Mouse (Mus musculus): ENCODE results near the gene Zbtb16. TPM values are rescaled to one million over a fixed set of nuclear protein-coding genes. Genes with fewer than 3 reads are reported as not detected.
A peak's percentile ranks its signal among the peaks of the same experiment; 100 is the strongest.

Gene Zbtb16
- total RNA-seq, 2 experiments from 2014 or later = 85.9 to 92.1 TPM

DNA sequence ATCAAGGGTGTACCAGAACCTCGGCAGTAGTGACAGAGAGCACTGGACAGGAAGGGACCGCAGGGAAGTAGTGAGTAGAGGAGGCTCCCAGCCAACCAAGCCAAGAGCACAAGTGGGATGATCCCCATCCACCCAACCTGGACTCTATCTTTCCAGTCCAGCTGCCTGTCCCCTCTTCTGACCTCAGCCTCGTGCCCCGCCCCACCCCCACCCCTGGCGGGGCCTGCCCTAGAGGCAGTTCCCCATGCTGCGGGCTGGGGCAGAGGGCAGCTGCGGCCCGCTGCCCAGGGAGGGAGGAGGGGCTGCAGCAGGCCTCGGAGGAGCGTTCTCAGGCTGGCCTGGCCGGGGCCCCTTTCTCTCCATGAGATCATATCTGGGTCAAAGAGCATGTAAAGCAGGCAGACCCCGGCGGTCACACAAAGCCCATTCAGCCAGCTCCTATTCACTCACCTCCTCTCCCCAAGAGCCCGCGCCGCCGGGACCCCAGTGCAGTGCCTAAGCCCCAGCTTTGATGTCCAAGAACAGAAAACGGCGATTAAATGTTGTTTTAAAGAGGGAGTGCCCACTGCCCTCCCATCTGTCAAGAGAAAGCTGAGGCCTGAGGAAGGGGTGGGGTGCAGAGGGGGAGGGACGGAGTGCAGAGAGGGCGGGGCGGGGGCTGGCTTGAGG lies 186.8 kb downstream of the Zbtb16 start:
- peak in 1 of 2 experiments; percentile 13 for DNase-seq (ENCODE audit: low spot score in 2 of 2)

GRCm38 (mm10) chr9:48648285-48649097 lies 187.5 kb downstream of the Zbtb16 start:
- no peak for DNase-seq (ENCODE audit: low spot score in 2 of 2)

DNA sequence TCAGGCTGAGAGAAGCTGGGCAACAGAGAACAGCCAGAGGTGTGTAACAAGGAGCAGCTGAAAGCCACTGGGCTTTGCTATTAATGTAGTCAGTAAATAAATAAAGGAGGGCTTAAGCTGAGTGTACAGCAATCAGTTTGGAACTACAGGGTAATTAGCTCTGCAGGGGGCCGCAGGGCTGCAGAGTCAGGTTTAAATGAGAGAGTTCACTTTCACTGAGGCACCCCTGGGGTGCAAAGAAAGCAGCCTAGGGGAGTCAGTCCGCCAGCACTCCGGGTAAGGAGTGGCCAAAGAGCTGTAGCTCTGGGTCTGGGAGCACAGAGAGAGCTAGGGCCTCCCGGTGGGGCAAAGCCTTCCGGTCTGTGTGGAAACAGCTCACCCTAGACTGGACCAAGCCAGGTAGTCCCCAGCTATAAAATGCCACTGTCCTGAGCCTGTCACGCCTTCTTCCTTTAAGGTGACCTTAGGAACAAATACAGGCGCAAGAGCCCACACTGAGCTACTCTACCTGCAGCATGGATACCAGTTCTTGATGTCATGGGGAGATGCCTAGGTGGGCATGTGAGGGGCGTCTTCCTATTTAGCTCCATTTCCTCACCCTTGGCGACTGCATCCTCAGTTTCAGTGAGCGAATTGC lies 188.3 kb downstream of the Zbtb16 start:
- DNase-seq (ENCODE audit: low spot score in 2 of 2) = peak in 1 of 2 experiments; percentile 4

DNA sequence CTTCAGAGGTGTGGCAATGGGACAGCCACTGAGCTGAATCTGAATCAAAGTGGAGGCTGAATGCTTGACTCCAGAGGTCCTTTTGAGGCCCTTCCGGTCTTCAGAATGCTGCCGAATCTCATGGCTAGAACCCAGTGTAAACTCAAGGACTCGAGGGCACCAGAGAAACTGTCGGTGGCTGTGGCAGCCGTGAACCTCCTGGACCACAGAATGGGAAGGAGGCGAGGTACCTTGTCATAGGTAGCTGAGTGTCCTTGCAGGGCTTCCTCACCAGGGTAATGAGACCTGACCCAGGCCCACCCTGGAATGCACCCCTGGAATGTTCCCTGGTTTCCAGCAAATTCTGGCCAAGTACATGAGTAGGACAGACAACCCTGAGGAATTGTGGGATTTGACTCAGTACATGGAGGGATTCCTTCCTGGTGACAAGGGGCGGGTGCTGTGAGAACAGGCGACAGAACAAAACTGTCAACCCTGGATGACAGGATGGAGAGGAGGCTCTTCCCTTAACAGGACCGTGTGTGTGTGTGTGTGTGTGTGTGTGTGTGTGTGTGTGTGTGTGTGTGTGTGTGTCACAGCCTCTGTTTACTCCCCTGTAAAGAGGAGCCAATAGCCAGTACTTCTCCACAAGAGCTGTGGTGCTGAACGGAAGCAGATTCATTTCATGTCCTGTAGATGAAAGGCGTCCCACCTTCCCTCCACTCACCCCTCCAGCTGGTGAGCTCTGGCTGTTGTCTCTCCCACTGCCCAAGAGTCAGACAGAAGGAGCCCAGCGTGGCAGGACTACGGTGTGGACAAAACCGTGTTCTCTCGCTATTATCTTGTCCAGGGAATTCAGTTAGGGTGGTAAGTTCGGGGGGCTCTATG lies 189.0 kb downstream of the Zbtb16 start:
- peak in 1 of 2 experiments; percentile 4 for DNase-seq (ENCODE audit: low spot score in 2 of 2)

GRCm38 (mm10) chr9:48646251-48646650 lies 189.8 kb downstream of the Zbtb16 start:
- peak; percentile 81 to 91 for DNase-seq (ENCODE audit: low spot score in 2 of 2)

- no peak for DNase-seq (ENCODE audit: low spot score in 2 of 2)
Observed at GRCm38 (mm10) chr9:48645648-48646126, 190.3 kb downstream of the Zbtb16 start.

GRCm38 (mm10) chr9:48644926-48645647 lies 190.9 kb downstream of the Zbtb16 start:
- DNase-seq (ENCODE audit: low spot score in 2 of 2) = no peak

DNA sequence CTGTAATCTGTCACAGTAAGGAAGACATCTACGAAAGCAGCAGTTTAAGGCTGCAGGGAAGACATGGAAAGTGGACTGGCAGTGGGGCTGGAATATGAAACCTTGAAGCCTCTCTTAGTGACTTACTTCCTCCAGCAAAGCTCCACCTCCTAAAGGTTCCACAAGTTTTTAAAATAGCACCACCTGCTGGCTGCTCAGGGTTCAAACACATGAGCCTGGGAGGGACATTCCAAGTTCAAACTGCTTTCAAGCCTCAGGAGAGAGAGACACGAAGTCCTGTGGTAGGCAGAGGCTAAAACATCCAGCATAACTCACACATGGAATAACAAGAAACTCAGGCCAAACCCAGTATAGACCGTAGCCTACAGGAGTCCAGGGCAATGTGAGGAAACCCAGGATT lies 191.6 kb downstream of the Zbtb16 start:
- peak in 1 of 2 experiments; percentile 0 for DNase-seq (ENCODE audit: low spot score in 2 of 2)

DNA sequence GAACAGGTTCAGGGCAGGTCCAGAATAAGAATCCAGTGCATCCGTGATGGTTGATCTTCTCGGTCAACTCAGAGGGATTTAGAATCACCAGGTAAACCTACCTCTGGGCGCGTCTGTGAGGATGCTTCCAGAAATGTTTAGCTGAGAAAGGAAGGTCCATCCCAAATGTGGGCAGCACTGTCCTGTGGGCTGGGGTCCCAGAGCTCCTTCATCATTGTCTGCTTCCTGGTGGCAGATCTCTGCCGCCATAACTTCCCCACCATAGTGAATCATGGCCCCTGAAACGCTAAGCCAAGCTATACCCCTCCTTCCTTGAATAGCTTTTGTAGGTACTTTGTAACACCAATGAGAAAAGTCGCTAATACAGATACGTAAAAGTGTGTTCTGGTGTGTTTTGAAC lies 194.4 kb downstream of the Zbtb16 start:
- DNase-seq (ENCODE audit: low spot score in 2 of 2) = no peak

DNA sequence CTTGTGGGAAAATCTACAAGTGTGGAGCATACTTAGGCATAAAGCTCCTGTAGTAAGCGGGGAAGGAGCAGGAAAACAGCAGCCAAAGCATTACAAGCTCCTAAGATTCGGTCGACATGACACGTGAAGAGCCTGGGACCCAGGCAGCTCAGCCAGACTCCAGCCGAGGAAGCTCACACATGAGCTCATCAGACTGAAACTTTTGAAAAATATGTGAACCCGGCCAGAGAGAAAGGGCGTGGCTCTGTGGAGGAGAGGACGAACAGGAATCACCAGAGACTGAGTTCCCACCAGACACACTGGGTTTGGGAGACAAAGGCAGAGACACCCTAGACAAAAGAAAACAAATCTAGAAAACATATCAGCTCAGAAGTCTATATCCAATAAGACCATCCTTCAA lies 195.1 kb downstream of the Zbtb16 start:
- no peak for DNase-seq (ENCODE audit: low spot score in 2 of 2)

DNA sequence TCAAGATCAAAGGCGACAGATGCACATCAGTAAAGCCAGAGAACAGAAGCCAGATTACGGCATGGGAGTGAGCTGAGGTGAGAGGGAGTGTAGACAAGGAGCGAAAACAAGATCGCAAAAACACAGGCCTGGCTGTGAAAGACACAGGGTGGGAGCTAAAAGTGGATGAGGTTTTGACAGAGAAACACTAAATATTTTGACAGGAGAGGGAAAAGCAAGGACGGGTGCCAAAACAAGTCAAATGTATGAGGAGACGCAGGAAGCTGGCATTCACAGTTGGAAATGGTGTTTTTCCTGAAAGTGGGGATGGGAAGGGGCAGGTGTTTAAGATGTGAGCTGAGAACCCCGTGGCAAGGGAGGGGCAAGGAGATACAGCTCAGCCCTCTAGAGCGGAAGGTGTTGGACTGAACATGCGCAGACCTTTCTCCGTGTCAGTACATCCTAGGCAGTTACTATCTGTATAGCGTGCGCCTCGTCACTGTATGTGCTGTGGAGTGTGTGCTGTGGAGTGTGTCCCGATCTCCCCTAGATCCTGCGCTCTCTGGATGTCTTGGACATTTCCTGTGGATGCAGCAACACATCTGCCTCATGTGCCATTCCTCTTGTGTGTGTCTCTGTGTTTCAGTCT lies 197.7 kb downstream of the Zbtb16 start:
- no peak for DNase-seq (ENCODE audit: low spot score in 2 of 2)

DNA sequence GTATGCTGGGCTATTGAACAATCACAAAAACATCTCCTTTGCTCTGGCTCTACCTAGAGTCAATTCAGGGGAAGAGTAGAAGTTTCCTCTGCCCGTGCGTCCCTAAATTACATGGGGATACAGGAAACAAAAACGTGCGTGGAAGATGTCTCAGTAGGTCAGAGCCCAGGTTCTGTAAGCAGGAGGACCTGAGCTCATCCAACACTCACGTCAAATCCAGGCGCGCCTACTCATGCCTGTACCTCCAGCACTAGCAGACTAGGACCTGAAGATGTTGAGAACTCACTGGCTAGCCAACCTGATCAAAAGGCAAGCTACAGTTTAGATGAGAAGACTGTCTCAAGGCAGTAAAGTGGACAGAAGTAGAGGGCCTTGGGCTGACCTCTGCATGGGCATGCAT lies 198.9 kb downstream of the Zbtb16 start:
- DNase-seq (ENCODE audit: low spot score in 2 of 2) = no peak

DNA sequence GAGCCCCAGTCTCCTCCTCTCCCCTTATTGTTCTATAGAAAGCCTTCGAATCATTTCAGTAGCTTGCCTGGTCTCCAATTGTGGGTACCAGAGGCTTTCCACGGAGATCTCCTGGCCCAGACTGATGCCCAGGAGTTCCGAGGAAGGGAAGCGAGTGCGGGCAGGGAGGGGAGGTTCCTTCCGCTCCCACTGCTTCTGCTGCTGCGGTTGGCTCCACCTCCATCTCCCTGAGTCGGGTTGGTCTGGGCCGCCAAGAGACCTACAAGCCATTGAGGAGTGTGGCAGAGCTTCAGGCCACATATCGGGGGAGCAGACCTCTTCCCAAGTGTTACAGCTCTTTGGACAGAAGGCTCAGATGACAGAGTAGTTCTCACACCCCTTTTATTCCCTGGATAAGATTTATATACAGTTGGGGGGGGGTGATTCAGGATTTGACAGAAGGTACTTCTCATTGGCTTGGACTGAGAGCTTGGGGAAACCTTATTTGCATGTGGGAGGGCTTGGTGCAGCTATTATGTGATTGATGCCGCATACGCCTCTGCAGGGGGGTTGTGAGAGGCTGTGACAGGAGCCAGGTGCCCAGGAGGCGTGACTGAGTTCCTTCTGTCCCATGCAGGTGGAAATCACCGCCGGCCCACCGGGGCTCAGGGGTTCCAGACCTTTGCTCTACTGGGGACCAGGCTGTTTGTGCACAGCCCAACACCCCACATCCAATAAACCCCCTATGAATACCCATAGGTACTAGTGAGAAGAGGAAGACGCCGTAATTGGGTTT lies 200.3 kb downstream of the Zbtb16 start:
- no peak for DNase-seq (ENCODE audit: low spot score in 2 of 2)

GRCm38 (mm10) chr9:48633147-48633546 lies 202.9 kb downstream of the Zbtb16 start:
- no peak for DNase-seq (ENCODE audit: low spot score in 2 of 2)

DNA sequence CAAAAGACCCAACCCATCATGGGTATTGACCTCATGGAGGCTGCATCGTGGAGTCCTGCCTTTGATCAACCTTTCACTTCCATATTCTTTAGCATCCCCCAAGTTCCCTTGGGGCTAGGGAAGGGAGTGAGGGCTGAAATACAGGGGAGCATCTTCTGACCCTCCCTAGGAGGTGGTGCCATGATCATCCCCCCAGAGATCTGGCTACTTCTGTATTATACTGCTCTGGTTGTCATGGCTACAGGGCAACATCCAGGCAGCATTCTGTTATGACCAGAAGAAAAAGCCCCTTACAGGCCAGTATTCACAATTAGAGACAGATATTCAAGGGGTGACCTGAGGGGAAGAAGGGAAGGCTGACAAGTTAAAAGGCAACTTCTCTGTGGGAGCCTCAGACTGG lies 216.8 kb downstream of the Zbtb16 start:
- DNase-seq (ENCODE audit: low spot score in 2 of 2) = no peak

DNA sequence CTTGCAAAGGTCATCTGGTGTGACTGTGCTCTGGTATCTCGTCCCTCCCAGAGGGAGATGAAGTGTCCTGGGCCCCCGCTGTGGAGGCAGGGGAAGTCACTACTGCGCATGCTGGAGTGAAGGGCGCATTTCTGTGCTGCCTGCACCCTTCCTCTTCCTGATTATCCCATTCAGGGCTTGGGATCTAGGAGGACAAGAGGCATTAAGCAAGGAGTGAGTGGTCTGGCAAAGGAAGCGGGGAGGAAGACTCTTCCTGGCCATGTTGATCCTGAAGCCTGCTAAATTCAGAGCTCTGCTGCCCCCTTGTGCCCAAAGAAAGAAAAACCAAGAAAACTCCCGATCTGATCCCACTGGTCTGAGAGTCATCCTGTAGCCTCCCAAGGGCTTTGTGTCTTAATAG lies 217.4 kb downstream of the Zbtb16 start:
- peak; percentile 61 to 74 for DNase-seq (ENCODE audit: low spot score in 2 of 2)

DNA sequence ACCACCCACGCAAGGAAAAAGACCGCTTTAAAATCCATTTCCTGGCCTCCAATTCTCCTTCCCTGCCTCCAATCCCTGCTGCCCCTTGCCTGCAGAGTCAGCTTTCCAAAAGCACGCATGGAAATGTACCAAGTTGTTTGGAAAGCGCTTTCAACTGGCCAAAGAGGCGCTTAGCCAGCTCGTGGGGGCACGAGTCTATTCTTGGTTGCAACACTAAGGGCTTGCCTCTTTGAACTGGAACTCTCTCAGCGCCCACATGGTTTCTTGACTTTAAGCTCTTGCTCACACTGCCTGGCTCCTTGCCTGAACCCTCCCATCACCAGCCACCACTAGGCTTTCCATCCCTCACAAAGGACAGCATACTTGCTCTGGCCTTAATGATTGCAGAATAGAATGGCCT lies 217.9 kb downstream of the Zbtb16 start:
- DNase-seq (ENCODE audit: low spot score in 2 of 2) = no peak

GRCm38 (mm10) chr9:48617511-48618010 lies 218.5 kb downstream of the Zbtb16 start:
- DNase-seq (ENCODE audit: low spot score in 2 of 2) = no peak

DNA sequence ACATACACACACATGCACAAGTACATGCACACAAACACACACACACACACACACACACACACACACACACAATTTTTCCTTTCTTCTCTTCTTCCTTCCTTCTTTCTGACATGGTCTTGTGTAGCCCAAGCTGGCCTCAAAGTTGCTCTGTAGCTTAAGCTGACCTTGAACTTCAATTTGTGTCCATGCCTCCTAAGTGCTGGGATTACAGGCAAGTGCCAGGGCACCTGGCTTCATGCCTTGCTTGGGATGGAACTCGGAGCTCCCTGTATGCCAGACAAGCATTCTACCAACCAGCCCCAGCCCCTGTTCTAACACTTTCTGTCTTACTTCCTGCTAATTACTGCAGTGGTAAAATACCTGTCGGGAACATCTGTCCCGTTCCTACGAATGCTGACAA lies 222.8 kb downstream of the Zbtb16 start:
- no peak for DNase-seq (ENCODE audit: low spot score in 2 of 2)
